11 mouse cellular contexts compared by ENCODE assay signal in the genomic region with DNA sequence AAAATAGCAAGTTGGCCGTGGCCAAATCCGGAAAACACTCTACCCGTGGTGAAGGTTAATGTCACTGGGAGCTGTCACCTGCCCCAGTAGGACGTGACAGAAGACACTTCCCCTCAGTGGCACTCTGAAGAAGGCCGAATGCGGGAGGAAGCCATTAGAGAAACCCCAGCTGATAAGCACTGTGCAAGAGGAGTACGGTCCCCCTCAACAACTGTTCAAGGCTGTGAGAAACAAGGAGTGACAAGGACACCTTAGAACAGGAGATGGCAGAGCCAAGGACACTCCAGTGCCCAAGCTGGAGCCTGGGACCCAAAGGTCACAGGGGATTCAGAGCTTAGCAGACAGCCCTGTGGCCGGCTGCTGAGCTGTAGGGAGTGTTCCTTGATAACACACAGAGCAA. TPM values are rescaled to one million over a fixed set of nuclear protein-coding genes. Genes with fewer than 3 reads are reported as not detected.
DNase-seq lines count a peak whose midpoint lies in the region; ATAC-seq lines count a peak whose summit lies in the region.
"Had no signal": no experiment of that assay in that cellular context is flagged by ENCODE, and none has a peak within 500 bp of the region (broad histone marks: within the 10 kb centered on the region; RNA-seq: fewer than 3 reads in every experiment).

No protein-coding gene starts in this region.

- peak; percentile 52 for DNase-seq in gastrocnemius, adult 18-20 months (ENCODE audit: low spot score)
- DNase-seq in gastrocnemius, postnatal 10 days: no peak
- peak; percentile 27 for DNase-seq in T-cell, adult 2 months (ENCODE audit: low spot score)
- peak; percentile 46 for DNase-seq in naive thymus-derived CD4-positive, alpha-beta T cell, adult 2 months (ENCODE audit: low read depth)
- DNase-seq in left cerebral cortex, adult 18-20 months (ENCODE audit: low spot score in 2 of 2): no peak
- DNase-seq in ovary, postnatal 14 days (ENCODE audit: low spot score): no peak
- no peak for DNase-seq in kidney, postnatal 36 days
- DNase-seq: lung, postnatal 14 days had no signal

- 2% methylated on average over 8 of the region's 8 CpGs for WGBS in heart, embryonic 14.5 days

- H3K4me1 ChIP-seq in heart, embryonic 14.5 days (ENCODE audit: control insufficient read depth in 2 of 2, insufficient read depth in 2 of 2, low read length in 2 of 2): peaks cover 23 to 35% of the 10 kb centered on the region in 2 experiments

- H3K27ac ChIP-seq in heart, embryonic 14.5 days (replicated peaks in 1 of 2; ENCODE audit: control insufficient read depth in 1 of 2, insufficient read depth in 1 of 2, low read depth in 2 of 2, low read length in 2 of 2): peak overlapping the region; percentile 95 to 98
- H3K27ac ChIP-seq: forebrain, embryonic 12.5 days; neural tube, embryonic 13.5 days had no signal

- no peaks in the 10 kb centered on the region for H3K36me3 ChIP-seq in heart, embryonic 14.5 days (ENCODE audit: control insufficient read depth, insufficient read depth, low read length)
- H3K36me3 ChIP-seq: forebrain, embryonic 12.5 days; neural tube, embryonic 13.5 days had no signal

- no peak overlapping the region for H3K4me3 ChIP-seq in heart, embryonic 14.5 days (ENCODE audit: control insufficient read depth in 1 of 2, insufficient read depth in 1 of 2, low read depth in 1 of 2, low read length in 2 of 2)
- H3K4me3 ChIP-seq: forebrain, embryonic 12.5 days; neural tube, embryonic 13.5 days had no signal

- peak; percentile 67 for ATAC-seq in heart, embryonic 14.5 days (ENCODE audit: insufficient number of reproducible peaks, insufficient read depth, low FRiP score, low read depth)

- H3K4me2 ChIP-seq in heart, embryonic 14.5 days (ENCODE audit: low read length): peak overlapping the region; percentile 42
- H3K4me2 ChIP-seq: forebrain, embryonic 12.5 days; neural tube, embryonic 13.5 days had no signal

- H3K27me3 ChIP-seq in heart, embryonic 14.5 days (ENCODE audit: control insufficient read depth, insufficient read depth, low read length): no peaks in the 10 kb centered on the region
- H3K27me3 ChIP-seq: forebrain, embryonic 12.5 days; neural tube, embryonic 13.5 days had no signal

- H3K9me3 ChIP-seq in heart, embryonic 14.5 days (ENCODE audit: control insufficient read depth, low read length): no peaks in the 10 kb centered on the region
- H3K9me3 ChIP-seq: forebrain, embryonic 12.5 days; neural tube, embryonic 13.5 days had no signal

- H3K9ac ChIP-seq in heart, embryonic 14.5 days (ENCODE audit: low read length): peak overlapping the region; percentile 60
- H3K9ac ChIP-seq: forebrain, embryonic 12.5 days; neural tube, embryonic 13.5 days had no signal

RNA-seq across cellular contexts. Expression of a gene that starts 2.5 kb away (rescaled TPM):
- not detected for total RNA-seq in gastrocnemius, adult 18-20 months (2021)
- not detected for total RNA-seq in gastrocnemius, postnatal 10 days (2021)
- 0.24 and 0.47 TPM in 2 replicates for polyA plus RNA-seq in heart, embryonic 14.5 days (2014; fragmentation: Nextera tagmentation; extraction: Ambion mirVana)
- total RNA-seq in left cerebral cortex, adult 18-20 months (2021): under 1 TPM; 0.49 to 0.59 TPM
- polyA plus RNA-seq: forebrain, embryonic 12.5 days; neural tube, embryonic 13.5 days had no signal

RNA-seq across cellular contexts. Expression of a gene that starts 58.1 kb away (rescaled TPM):
- 1 to 10 TPM in 1 of 2 experiments, under 1 TPM in 1; 0.21 to 2.5 TPM for total RNA-seq in gastrocnemius, adult 18-20 months (2021)
- total RNA-seq in gastrocnemius, postnatal 10 days (2021): 1 to 10 TPM; 2.5 to 2.6 TPM
- polyA plus RNA-seq in heart, embryonic 14.5 days (2014; fragmentation: Nextera tagmentation; extraction: Ambion mirVana): 1.7 and 2.6 TPM in 2 replicates
- 100 to 1,000 TPM; 366 to 382 TPM for total RNA-seq in left cerebral cortex, adult 18-20 months (2021)

Comparison
In these comparisons a context has a peak if more than half of its experiments do, and no peak if none do; other contexts are left out.
1. DNase-seq: peak in gastrocnemius, adult 18-20 months (single experiment), T-cell, adult 2 months (single experiment) and naive thymus-derived CD4-positive, alpha-beta T cell, adult 2 months (single experiment); none in gastrocnemius, postnatal 10 days (single experiment), left cerebral cortex, adult 18-20 months (0 of 2), ovary, postnatal 14 days (single experiment) and kidney, postnatal 36 days (0 of 2).
2. RNA of a gene that starts 58.1 kb away (total RNA-seq): 366 to 382 TPM in left cerebral cortex, adult 18-20 months; 2.5 to 2.6 TPM in gastrocnemius, postnatal 10 days and 0.21 to 2.5 TPM in gastrocnemius, adult 18-20 months; every median in the first group is over 100 times any median in the second.